Mouse (Mus musculus) lung, postnatal 25 days (tissue): Measurements from ENCODE around the gene Kif1c.
"Not testable (repeated sequence)": the region's sequence is repeated elsewhere in the genome, so short reads cannot be mapped to it uniquely, and the experiment has no call there.

ENCODE experiments used
- DNase-seq: peaks from one replicate; pipeline ENCODE4 v3.0.0; 2022; ENCODE audit warnings: low spot score

Kif1c gene

DNA sequence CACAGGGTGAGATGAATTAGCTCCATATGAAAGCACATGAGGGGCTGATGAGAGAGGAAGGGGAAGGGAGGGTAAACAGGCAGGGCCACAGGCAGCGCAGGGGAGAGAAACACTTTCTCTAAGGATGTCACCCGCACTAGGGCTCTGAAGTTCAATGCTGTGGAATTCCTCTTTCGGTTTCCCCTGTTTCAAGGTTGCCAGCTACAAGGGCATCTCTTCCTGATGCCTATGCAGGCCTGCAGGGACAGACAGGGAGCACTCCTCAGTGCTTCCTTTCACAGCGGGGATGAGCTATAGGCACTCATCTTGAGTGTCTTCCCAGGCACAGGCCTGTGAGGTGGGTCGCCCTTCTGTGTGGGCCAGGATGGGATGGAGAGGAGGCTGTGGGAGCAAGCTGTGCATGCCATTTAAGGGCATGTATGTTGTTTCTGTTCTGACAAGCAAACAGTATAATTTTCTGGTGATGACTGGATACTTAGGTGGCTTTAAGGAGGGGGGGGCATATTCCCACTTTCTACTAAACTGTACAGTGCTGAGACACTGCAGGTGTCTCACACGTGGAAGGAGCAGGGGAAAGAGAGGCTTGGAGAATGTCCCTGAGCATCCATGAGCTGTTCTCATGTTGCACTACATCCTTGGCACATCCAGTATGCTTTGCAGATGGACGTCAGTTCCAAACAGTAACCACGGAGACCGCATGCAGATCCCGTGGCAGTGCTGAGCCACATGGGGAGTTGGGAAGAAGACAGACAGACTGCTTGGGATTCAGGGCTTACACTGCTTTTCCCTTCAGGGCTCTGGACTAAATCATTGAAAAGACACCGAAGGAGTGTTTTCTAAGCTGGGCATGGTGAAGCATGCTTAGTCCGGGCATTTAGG, 42.5 kb downstream of the Kif1c start:
- DNase-seq = no peak

DNA sequence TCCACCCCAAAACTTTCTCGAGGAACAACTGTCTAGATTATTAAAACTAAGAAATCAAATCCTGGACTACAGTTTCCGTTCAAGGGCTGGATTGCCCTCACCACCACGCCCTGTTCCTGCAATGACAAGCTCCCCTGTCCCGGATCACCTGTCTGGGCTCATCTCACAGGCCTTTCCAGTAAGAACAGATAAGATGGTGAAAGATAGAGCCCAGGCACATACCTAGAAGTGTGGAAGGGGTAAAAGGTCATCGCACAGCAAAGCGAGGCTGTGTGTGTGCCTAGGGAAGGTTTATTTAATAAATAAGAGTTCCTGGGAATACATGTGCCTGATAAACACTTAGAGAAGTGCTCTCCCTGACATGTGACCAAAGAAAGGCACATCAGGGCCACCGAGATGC, 45.3 kb downstream of the Kif1c start:
- no peak for DNase-seq

DNA sequence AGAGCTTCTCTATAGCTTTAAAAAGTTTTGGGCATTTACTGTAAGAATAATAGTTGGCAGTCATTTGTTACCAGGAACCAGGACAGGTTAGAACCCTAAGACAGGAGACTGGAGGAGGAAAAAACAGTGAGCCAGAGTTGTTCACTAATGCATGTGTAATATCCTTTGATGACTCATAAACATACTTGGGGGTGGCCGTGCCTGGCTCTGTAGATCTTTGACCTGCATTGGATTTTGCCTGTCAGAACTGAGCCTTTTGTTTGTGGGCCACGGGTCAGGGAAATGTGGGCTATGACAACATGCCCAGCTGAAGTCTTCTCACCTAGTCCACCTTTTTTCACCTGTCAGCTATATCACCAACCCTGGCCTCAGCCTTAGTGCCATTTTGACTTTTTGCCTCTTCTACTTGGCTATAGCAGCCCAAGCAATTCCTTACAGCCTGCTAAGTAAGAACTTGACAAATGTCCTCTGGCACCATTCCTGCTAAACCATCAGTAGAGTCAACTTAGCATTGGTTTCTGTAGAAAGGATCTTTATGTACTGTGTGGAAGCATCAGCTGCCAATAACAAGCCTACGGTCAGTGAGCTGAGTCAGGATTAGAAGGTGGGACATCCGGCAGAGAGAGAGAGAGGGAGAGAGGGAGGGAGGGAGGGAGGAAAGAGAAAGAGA, 47.7 kb downstream of the Kif1c start:
- DNase-seq = no peak

DNA sequence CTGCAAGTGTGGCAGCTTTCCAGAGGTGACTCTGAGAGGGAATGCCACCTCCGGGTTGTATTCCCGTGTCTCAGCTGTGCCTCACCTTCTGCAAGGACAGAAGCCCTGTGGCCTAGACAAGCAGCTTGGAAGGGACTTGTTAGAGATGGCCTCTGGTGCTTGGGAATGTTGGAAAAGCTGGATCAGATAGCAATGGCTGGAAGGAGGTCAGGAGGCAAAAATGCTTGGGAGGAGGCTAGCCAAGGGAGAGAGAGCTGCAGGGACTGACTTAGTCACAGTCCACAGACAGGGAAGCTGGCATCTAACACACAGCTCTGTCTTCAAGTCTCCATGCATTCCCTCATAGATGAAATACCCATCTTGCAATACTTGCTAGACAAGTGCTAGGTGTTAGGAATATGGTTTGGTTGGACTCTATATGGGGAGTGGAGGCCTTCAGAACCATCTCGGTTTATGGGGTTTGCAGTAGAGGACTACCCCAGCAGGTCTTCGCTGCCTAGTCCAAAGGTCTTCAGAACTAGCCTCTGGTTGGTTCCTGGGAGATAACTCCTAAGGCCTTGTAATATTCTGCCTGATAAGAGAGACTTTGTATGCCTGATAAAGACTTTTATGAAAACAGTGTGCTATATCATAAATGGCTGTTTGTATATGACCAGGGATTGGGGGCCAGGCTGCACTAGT, 52.1 kb downstream of the Kif1c start:
- no peak for DNase-seq

DNA sequence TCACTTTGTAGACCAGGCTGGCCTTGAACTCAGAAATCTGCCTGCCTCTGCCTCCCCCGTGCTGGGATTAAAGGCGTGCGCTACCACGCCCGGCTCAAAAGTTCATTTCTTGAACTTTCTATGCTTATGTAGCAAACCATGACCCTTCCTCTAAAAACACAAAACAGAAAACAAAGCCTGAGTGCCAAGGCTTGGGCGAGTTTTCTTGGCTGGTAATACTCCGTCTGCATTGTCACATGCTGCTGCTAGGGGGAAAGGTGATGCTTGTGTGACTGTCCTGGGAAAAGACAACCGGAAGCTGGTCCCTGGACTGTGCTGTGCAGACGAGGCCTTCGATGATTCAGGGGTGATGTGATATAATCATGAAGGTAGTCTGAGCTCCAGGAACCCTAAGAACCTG, 52.8 kb downstream of the Kif1c start:
- no peak for DNase-seq

DNA sequence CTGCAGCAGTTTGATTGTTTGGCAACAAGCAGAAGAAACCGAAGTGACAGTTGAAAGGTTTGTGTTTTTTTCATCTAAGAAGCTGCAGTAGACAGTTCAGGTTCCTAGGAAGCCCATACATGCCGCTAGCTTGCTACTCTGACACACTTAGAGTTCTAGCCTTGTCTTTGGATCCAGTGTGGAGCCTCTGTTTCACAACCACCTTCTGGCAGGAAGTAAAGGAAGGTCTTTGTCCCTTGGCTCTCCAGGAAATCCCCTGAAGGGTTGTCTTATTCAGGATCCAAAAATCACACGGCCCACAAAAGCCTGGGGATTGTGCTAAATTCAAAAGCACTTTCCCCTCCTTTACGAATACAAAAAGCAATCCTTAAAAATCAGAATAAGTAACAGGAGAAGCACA, 54.1 kb downstream of the Kif1c start:
- DNase-seq = no peak

DNA sequence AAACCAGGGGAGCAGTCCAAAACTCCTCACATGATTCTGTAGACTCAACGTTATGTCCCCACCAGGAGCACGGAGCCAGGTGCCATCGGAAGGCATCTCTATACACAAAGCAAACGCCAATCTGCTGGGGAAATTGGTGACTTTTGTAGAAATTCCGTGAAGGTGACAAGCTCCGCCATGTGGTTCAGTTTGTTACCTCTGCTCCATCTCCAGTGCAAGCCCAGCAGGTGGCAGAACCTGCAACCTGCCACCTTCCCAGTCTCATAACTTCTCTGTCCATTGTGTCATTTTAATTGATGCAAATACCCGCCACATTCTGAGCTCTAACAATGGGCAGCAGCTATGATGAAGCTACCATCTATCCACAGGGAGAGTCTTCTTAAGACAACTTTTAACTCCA, 54.6 kb downstream of the Kif1c start:
- DNase-seq = no peak

DNA sequence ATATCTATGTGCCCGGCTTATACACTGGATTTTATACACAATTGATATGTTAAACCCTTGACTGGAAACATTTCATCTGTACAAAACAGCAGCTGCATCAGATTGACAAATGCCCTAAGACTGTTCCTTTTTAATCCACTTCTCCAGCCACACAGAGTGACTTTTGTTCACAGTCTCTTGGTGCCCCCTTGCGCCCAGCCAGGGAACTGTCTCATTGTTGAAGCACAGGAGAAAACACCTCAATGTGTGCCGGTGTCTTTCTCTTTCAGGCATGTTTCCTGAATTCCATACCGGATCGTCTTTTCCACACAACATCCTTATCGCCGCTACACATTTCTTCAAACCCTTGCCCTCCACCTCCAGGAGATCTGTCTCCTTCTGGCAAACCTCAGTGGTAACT, 55.3 kb downstream of the Kif1c start:
- peak; percentile 78 for DNase-seq

DNA sequence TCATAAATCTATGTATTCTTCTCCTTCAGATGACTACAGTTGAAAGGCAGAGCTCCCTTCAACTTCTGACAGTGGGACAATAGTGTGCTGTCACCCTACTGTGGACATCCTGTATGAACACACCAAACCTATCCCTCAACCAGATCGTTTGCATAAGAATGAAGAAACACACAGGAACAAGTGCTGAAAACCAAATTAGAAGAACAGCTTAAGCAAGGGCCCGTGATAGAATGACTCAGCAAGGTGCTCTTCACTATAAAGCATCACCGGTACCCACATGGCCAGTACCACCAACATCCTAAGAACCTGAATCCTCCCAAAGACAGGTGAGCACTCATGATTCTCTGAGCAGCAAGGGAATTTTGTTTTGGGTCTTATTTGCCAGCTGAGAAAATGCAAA, 60.1 kb downstream of the Kif1c start:
- DNase-seq = not testable (repeated sequence)

DNA sequence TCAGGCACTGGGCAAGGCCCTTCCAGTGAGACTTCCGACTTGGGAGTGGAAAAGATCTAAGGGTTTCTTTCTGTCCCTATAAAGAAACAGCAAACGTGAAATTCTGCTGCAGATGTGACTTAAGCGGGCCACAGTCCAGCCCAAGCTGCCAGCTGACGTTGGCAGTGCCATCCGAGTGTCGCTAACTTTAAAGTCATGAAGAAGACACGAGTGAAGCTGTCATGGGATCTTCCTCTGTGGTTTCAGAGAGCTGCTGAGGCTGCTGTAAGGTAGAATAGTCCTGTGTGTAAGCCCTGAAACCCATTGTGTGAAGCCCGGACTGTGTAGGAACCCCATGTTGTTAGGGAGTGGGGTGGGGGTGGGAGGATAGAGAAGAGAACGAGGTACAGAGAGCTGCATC, 62.3 kb downstream of the Kif1c start:
- no peak for DNase-seq

DNA sequence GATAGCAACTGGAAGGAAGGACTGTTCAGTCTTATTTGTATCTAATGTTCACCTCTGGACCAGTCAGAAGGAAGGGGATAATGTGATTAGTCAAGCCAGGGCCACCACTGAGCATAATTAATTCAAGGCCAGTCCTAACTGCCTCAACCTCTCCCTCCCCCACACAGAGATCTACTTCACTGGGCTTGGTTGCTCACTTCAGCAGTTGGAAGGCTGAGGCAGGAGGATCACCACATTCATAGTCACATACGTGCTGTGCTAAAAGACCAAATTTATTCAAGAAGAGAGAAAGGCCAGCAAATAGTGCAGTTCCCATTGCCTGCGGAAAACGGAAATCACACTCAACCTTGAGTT, 63.2 kb downstream of the Kif1c start:
- no peak for DNase-seq

DNA sequence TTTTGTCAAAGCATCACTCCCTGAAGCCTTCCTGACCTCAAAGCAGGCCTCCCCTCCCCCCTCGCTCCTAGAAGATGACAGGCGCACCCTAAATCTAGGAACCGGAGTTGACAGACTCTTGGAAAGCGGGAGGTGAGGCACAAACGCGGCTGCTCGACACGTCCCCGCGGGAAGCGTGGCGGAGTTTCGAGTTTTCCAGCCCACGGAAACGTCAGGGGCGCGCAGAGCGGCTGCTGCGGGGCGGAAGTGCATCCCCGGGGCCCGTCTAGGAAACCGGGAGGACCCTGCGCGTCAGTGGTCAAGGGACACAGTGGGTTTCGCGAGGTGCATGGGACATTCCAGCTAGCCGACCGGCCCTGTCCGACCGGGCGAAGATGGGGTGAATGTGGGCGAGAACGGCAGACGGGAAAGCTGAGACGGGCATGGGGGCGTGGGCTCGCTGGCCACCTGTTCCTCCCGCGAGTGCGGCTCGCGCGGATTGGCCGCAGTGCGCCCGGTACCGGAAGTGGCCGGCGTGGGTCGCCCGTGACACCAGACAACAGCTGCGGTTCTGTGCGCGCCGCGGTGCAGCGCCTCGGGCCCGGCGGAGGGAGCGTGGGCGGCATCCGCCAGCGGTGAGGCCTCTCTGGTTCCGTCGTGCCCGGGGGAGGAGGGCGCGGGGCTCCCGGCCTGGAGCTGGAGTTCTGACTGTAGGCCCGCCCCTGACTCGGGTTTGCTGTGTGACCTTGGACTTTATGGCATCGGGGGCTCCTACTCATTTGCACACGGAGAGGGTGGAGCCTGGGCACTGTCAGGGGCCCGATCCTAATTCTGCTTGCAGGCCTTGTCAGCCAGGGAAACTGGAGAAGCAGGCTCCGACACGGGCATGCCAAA, 63.8 kb downstream of the Kif1c start, which contains the start of gene Zfp3:
Gene Zfp3 (plus strand): TSS at position 274 of the 873 bp plus-strand sequence.
- DNase-seq = peak; percentile 78

DNA sequence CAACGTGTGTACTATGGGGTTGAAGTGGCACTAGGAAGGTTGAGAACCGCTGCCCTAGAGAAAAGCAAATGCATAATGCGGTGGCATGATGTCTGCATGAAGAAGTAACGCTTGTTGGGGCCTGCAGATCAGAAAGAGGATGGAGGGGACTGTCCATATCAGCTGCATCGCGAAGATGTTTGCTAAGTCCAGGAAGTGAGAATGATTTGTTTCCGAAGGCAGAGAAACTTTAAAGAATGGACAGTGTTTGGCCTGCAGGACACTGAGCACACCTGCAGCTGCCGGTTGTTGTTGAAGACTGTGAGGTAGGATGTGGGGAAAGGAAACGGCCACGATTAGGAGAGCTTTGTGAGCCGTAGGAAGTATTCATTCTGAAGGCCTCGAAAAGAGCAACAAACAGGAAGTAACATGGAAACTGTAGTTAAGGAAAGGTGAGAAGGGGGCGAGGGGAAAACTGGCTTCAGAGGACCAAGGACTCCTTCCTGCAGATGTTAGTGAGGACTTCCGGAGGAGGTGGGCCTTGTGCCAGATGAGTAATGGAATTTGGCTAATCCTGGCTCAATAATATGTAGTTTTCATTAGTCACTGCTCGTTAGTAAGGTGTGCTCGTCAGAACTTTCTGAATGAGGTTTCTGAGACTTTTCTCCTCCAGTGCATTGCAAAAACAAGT, 65.6 kb downstream of the Kif1c start:
- no peak for DNase-seq

DNA sequence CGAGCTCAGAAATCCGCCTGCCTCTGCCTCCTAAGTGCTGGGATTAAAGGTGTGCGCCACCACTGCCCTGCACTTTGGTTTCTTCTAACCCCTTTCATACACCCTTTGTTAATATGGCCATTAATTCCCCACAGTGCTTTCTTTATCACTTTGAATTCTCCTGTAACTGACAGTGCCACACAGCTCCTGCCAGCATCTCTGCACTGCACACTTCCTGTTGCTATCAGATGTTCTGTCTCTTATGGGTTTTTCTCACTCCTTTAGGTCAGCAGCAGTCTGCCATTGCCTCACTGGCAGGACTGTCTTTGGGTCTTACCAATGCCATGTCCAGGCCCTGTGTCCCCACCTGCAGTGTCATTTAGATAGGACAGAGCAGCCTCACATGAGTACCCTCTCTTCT, 70.5 kb downstream of the Kif1c start:
- DNase-seq = no peak

DNA sequence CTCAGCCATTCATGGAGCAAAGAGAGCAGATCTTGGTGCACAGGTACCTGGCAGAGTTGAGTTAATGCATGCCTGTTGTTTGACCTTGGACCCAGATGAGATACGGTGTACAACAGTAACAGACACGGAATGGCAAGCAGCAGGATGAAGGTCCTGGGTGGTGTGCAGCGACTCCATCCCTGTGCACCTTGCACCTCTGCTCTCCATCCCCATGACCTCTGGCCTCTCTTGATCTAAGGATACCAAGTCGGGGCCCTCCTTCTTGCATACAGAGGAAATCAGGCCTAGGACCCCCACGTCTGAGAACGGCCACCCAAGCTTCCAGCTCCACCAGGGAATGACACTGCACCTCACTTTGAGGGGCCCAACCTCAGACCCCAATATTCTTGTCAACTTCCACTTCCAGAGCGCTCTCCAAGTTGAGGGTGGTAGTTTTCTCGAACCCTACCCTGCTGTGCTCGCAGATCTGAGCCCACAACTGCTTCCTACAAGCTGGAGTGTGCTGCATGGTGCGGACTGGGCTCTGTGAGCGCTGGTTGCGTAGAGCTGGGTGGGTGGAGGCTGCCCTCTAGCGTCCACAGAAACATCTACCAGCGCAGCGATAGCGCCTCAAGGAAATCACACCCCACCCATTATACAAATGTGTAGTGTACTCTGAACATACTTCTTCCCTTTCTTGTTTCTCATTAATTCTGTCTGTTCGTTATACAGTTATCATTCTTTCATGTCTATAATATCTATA, 76.7 kb downstream of the Kif1c start:
- DNase-seq = peak; percentile 70

DNA sequence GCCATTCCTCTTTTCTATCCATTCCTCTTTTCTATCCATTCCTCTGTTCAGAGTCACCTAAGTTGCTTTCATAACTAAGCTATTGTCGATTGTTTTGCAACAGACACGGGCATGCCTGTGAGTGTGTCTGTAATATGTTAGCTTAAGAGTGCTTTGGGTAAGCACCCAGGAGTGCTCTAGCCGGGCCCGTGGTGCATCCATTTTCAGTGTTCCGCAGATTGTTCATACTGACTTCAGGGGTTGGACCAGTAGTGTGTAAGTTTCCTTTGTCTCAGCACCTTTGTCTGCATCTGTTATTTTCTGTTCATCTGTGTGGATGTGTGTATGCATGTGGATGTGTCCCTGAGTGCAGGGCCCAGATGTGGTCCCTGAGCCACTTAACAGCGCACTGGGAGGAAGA, 77.3 kb downstream of the Kif1c start:
- no peak for DNase-seq

DNA sequence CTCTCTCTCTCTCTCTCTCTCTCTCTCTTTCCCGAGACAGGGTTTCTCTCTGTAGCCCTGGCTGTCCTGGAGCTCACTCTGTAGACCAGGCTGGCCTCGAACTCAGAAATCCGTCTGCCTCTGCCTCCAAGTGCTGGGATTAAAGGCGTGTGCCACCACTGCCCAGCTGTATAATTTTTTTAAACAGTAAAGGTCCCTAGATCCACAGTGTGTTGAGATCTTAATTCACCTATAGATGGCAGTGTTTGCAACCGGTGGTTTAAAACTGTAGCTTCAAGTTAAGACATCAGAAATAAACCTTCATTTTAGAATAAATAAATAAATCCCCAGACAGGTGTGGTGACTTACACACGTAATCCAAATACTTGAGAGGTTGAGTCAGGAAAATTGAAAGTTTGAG, 77.7 kb downstream of the Kif1c start:
- peak; percentile 38 for DNase-seq
